ENCODE assay signal across 7 mouse cellular contexts in genomic region chr11:78826442-78827013, GRCm38 (mm10). TPM values are rescaled to one million over a fixed set of nuclear protein-coding genes. Genes with fewer than 3 reads are reported as not detected.
A peak's percentile ranks its signal among the peaks of the same experiment; 100 is the strongest.
DNase-seq lines count a peak whose midpoint lies in the region; ATAC-seq and TF ChIP-seq lines count a peak whose summit lies in the region.

TSS of gene Lyrm9 (plus strand) at chr11:78826584.

- H3K27me3 ChIP-seq in embryonic facial prominence, embryonic 12.5 days = no peaks in the 10 kb centered on the region
- no peaks in the 10 kb centered on the region for H3K27me3 ChIP-seq in kidney, adult 2 months (replicated peaks; ENCODE audit: control insufficient read depth, insufficient read depth, low read length)
- H3K27me3 ChIP-seq in limb, embryonic 12.5 days = peaks cover 9% of the 10 kb centered on the region
- H3K27me3 ChIP-seq in midbrain, embryonic 15.5 days (replicated peaks) = no peaks in the 10 kb centered on the region
- H3K27me3 ChIP-seq in spleen, adult 2 months (ENCODE audit: control insufficient read depth, insufficient read depth, low read length) = no peaks in the 10 kb centered on the region

- peak; percentile 99 for DNase-seq in adrenal gland, postnatal 25 days
- peak; percentile 97 to 99 for DNase-seq in heart, adult 18-20 months
- DNase-seq in kidney, adult 2 months = peak; percentile 96
- peak; percentile 78 to 92 for DNase-seq in spleen, adult 2 months (ENCODE audit: low read depth in 1 of 2, low spot score in 2 of 2)

- H3K4me2 ChIP-seq in embryonic facial prominence, embryonic 12.5 days (replicated peaks) = peak within 1 kb of the TSS; percentile 74
- peak within 1 kb of the TSS; percentile 82 for H3K4me2 ChIP-seq in limb, embryonic 12.5 days
- peak within 1 kb of the TSS; percentile 59 for H3K4me2 ChIP-seq in midbrain, embryonic 15.5 days

- peak within 1 kb of the TSS; percentile 65 for H3K4me3 ChIP-seq in embryonic facial prominence, embryonic 12.5 days
- peak within 1 kb of the TSS; percentile 73 for H3K4me3 ChIP-seq in kidney, adult 2 months (ENCODE audit: insufficient read depth, low read depth, low read length)
- peak within 1 kb of the TSS; percentile 67 for H3K4me3 ChIP-seq in limb, embryonic 12.5 days (replicated peaks)
- peak within 1 kb of the TSS; percentile 73 for H3K4me3 ChIP-seq in midbrain, embryonic 15.5 days
- peak within 1 kb of the TSS; percentile 68 for H3K4me3 ChIP-seq in spleen, adult 2 months (ENCODE audit: extremely low read depth, insufficient read depth, insufficient read length)

- peaks cover 14% of the 10 kb centered on the region for H3K4me1 ChIP-seq in embryonic facial prominence, embryonic 12.5 days
- peaks cover 7% of the 10 kb centered on the region for H3K4me1 ChIP-seq in kidney, adult 2 months (ENCODE audit: control insufficient read depth, insufficient read depth, low read length)
- H3K4me1 ChIP-seq in limb, embryonic 12.5 days (replicated peaks) = peaks cover 23% of the 10 kb centered on the region
- peaks cover 36% of the 10 kb centered on the region for H3K4me1 ChIP-seq in midbrain, embryonic 15.5 days
- peaks cover 3% of the 10 kb centered on the region; the same call in 1 of the 2 replicates for H3K4me1 ChIP-seq in spleen, adult 2 months (ENCODE audit: control insufficient read depth, insufficient read depth, insufficient read length)

- no peak for TF ChIP-seq POLR2A in kidney, adult 2 months (IDR thresholded peaks at IDR 0.05; ENCODE audit: low read depth, low read length)
- peak; percentile 58 for TF ChIP-seq POLR2A in spleen, adult 2 months (IDR thresholded peaks at IDR 0.05; ENCODE audit: low read depth, low read length)

- H3K9ac ChIP-seq in embryonic facial prominence, embryonic 12.5 days = peak within 1 kb of the TSS; percentile 62
- peak within 1 kb of the TSS; percentile 68 for H3K9ac ChIP-seq in limb, embryonic 12.5 days (replicated peaks)
- peak within 1 kb of the TSS; percentile 78 for H3K9ac ChIP-seq in midbrain, embryonic 15.5 days

- H3K9me3 ChIP-seq in embryonic facial prominence, embryonic 12.5 days = no peaks in the 10 kb centered on the region
- no peaks in the 10 kb centered on the region for H3K9me3 ChIP-seq in limb, embryonic 12.5 days
- no peaks in the 10 kb centered on the region for H3K9me3 ChIP-seq in midbrain, embryonic 15.5 days

- WGBS in embryonic facial prominence, embryonic 12.5 days = 1% methylated on average over 51 of the region's 51 CpGs
- under 1% methylated on average over 51 of the region's 51 CpGs for WGBS in kidney, adult 2 months
- WGBS in limb, embryonic 12.5 days = under 1% methylated on average over 51 of the region's 51 CpGs
- WGBS in midbrain, embryonic 15.5 days = under 1% methylated on average over 51 of the region's 51 CpGs
- WGBS in spleen, adult 2 months = 1% methylated on average over 50 of the region's 51 CpGs

- peak; percentile 80 for TF ChIP-seq CTCF in kidney, adult 2 months (conservative IDR thresholded peaks at IDR 0.05; ENCODE audit: insufficient read depth, insufficient read length, low read depth, low read length)
- TF ChIP-seq CTCF in spleen, adult 2 months (IDR thresholded peaks at IDR 0.05; ENCODE audit: extremely low read depth, insufficient read depth, insufficient read length, insufficient replicate concordance) = peak; percentile 95

- H3K36me3 ChIP-seq in embryonic facial prominence, embryonic 12.5 days = no peaks in the 10 kb centered on the region
- no peaks in the 10 kb centered on the region for H3K36me3 ChIP-seq in kidney, adult 2 months (ENCODE audit: control insufficient read depth, insufficient read depth, low read length)
- H3K36me3 ChIP-seq in limb, embryonic 12.5 days = no peaks in the 10 kb centered on the region
- H3K36me3 ChIP-seq in midbrain, embryonic 15.5 days (replicated peaks) = no peaks in the 10 kb centered on the region
- no peaks in the 10 kb centered on the region for H3K36me3 ChIP-seq in spleen, adult 2 months (ENCODE audit: control insufficient read depth, insufficient read depth, low read length)

- peak; percentile 73 for ATAC-seq in embryonic facial prominence, embryonic 12.5 days (ENCODE audit: insufficient number of reproducible peaks, insufficient read depth, low FRiP score, low TSS enrichment)
- ATAC-seq in limb, embryonic 12.5 days (ENCODE audit: insufficient number of reproducible peaks, insufficient read depth, low FRiP score, low TSS enrichment, low read depth) = peak; percentile 57
- peak; percentile 89 for ATAC-seq in midbrain, embryonic 15.5 days (replicated peaks)

- 0 out of 2 replicates have a peak within 1 kb of the TSS, but pooled peaks have one; percentile 12 for H3K27ac ChIP-seq in embryonic facial prominence, embryonic 12.5 days
- H3K27ac ChIP-seq in kidney, adult 2 months (ENCODE audit: insufficient read depth, low read depth, low read length) = peak within 1 kb of the TSS; percentile 69; the same call in 1 of the 2 replicates
- H3K27ac ChIP-seq in limb, embryonic 12.5 days = 0 out of 2 replicates have a peak within 1 kb of the TSS, but pooled peaks have one; percentile 12
- peak within 1 kb of the TSS; percentile 88 for H3K27ac ChIP-seq in midbrain, embryonic 15.5 days
- no peak within 1 kb of the TSS for H3K27ac ChIP-seq in spleen, adult 2 months (ENCODE audit: insufficient read depth, low read length)

RNA-seq across cellular contexts. Expression of gene Lyrm9, which starts in this region (rescaled TPM):
- 42.8 and 59.0 TPM in 2 replicates for total RNA-seq in adrenal gland, postnatal 25 days (2021)
- 10.7 and 11.6 TPM in 2 replicates for polyA plus RNA-seq in embryonic facial prominence, embryonic 12.5 days (2016; fragmentation: Nextera tagmentation; extraction: Ambion mirVana)
- total RNA-seq in heart, adult 18-20 months (2021) = 10 to 100 TPM; 36.4 to 39.4 TPM
- polyA plus RNA-seq in kidney, adult 2 months (2012; rRNA removed) = 22.4 and 24.9 TPM in 2 replicates
- 13.7 and 14.9 TPM in 2 replicates for polyA plus RNA-seq in limb, embryonic 12.5 days (2016; fragmentation: Nextera tagmentation; extraction: Ambion mirVana)
- 31.9 and 35.8 TPM in 2 replicates for polyA plus RNA-seq in midbrain, embryonic 15.5 days (2015; fragmentation: Nextera tagmentation; extraction: Ambion mirVana)
- polyA plus RNA-seq in spleen, adult 2 months (2012; rRNA removed) = 11.4 and 12.1 TPM in 2 replicates
